Mouse (Mus musculus): ENCODE data around the gene Fbln1.

- TF ChIP-seq CTCF (conservative IDR thresholded peaks at IDR 0.05; ENCODE audit: low read length) (no peak), POU5F1 (IDR thresholded peaks at IDR 0.05; ENCODE audit: borderline replicate concordance, low read length) (no peak), NANOG (IDR thresholded peaks at IDR 0.05; ENCODE audit: borderline replicate concordance, low read length) (no peak)
Measured at GRCm38 (mm10) chr15:85161416-85161815, 44.3 kb upstream of the Fbln1 start.

Measured in E14TG2a.4 (cell line).